Mouse (Mus musculus) E14TG2a.4 (cell line): ENCODE results near the gene Tm9sf2.
"Not testable (repeated sequence)": the region's sequence is repeated elsewhere in the genome, so short reads cannot be mapped to it uniquely, and the experiment has no call there.

ENCODE experiments used
- H3K27me3 ChIP-seq: 2 replicates; pipeline ENCODE4 v1.6.1; 2014; ENCODE audit warnings: low read length, control low read depth; ENCODE audit not compliant: insufficient read depth
- H3K36me3 ChIP-seq: 2 replicates; pipeline ENCODE4 v1.6.1; 2014; ENCODE audit warnings: low read length, control low read depth; ENCODE audit not compliant: insufficient read depth
- H3K4me1 ChIP-seq: replicated peaks from 2 replicates; pipeline ENCODE4 v1.6.1; 2014; ENCODE audit warnings: low read depth, low read length, control low read depth
- H3K4me3 ChIP-seq: replicated peaks from 2 replicates; pipeline ENCODE4 v1.5.1; 2014; ENCODE audit warnings: mild to moderate bottlenecking, low read length
- H3K9me3 ChIP-seq: 2 replicates; pipeline ENCODE4 v1.6.1; 2014; ENCODE audit warnings: low read length, control low read depth
- CTCF ChIP-seq: conservative IDR thresholded peaks from 2 replicates; pipeline ENCODE4 v1.5.1; 2014; ENCODE audit warnings: low read length
- NANOG ChIP-seq: IDR thresholded peaks from 2 replicates; pipeline ENCODE4 v1.6.1; 2014; ENCODE audit warnings: borderline replicate concordance, low read length, mixed read lengths
- POU5F1 ChIP-seq: IDR thresholded peaks from 2 replicates; pipeline ENCODE4 v1.6.1; 2014; ENCODE audit warnings: low read length, borderline replicate concordance

Gene Tm9sf2

GRCm38 (mm10) chr14:122083499-122083898, 23.3 kb upstream of the Tm9sf2 start:
- no peak overlapping the region for H3K4me3 ChIP-seq
- no peaks in the 10 kb centered on the region for H3K9me3 ChIP-seq
- H3K4me1 ChIP-seq, result 0 out of 2 replicates have a peak, but pooled peaks cover 3% of the 10 kb centered on the region
- H3K27me3 ChIP-seq, result peaks cover under 1% of the 10 kb centered on the region
- no peaks in the 10 kb centered on the region for H3K36me3 ChIP-seq
- no peak for TF ChIP-seq NANOG
- TF ChIP-seq POU5F1, result no peak
- TF ChIP-seq CTCF, result no peak

GRCm38 (mm10) chr14:122087956-122088355, 18.9 kb upstream of the Tm9sf2 start:
- no peak overlapping the region for H3K4me3 ChIP-seq
- no peaks in the 10 kb centered on the region for H3K4me1 ChIP-seq
- peaks cover 3% of the 10 kb centered on the region; the same call in 1 of the 2 replicates for H3K27me3 ChIP-seq
- H3K9me3 ChIP-seq, result no peaks in the 10 kb centered on the region
- TF ChIP-seq NANOG (no peak), POU5F1 (no peak), CTCF (no peak)
- H3K36me3 ChIP-seq, result no peaks in the 10 kb centered on the region

- Histone ChIP-seq H3K4me3 (no peak overlapping the region), H3K9me3 (peaks cover 6% of the 10 kb centered on the region; the same call in 1 of the 2 replicates), H3K27me3 (peaks cover 3% of the 10 kb centered on the region; the same call in 1 of the 2 replicates), H3K4me1 (no peaks in the 10 kb centered on the region), H3K36me3 (no peaks in the 10 kb centered on the region)
- TF ChIP-seq NANOG (no peak), POU5F1 (no peak), CTCF (no peak)
These were observed 14.5 kb upstream of the Tm9sf2 start for GRCm38 (mm10) chr14:122092363-122092762.

- no peak overlapping the region for H3K4me3 ChIP-seq
- peaks cover 3% of the 10 kb centered on the region; the same call in 1 of the 2 replicates for H3K27me3 ChIP-seq
- H3K36me3 ChIP-seq, result no peaks in the 10 kb centered on the region
- H3K9me3 ChIP-seq, result peaks cover 6% of the 10 kb centered on the region; the same call in 1 of the 2 replicates
- TF ChIP-seq POU5F1 (no peak), NANOG (no peak), CTCF (no peak)
- no peaks in the 10 kb centered on the region for H3K4me1 ChIP-seq
These were observed 10.5 kb upstream of the Tm9sf2 start for GRCm38 (mm10) chr14:122096331-122096730.

GRCm38 (mm10) chr14:122099584-122099983, 7.3 kb upstream of the Tm9sf2 start:
- H3K4me3 ChIP-seq, result no peak overlapping the region
- H3K9me3 ChIP-seq, result peaks cover 6% of the 10 kb centered on the region; the same call in 1 of the 2 replicates
- no peaks in the 10 kb centered on the region for H3K36me3 ChIP-seq
- no peaks in the 10 kb centered on the region for H3K27me3 ChIP-seq
- TF ChIP-seq POU5F1 (no peak), NANOG (no peak), CTCF (no peak)
- peaks cover 3% of the 10 kb centered on the region; the same call in 1 of the 2 replicates for H3K4me1 ChIP-seq

GRCm38 (mm10) chr14:122101890-122102289, 4.9 kb upstream of the Tm9sf2 start:
- H3K9me3 ChIP-seq, H3K4me3 ChIP-seq, H3K36me3 ChIP-seq, H3K27me3 ChIP-seq: not testable (repeated sequence)
- H3K4me1 ChIP-seq, result peaks cover 19% of the 10 kb centered on the region

- Histone ChIP-seq H3K36me3 (peaks cover 10% of the 10 kb centered on the region), H3K27me3 (no peaks in the 10 kb centered on the region), H3K4me1 (peaks cover 35% of the 10 kb centered on the region), H3K4me3 (peak overlapping the region; percentile 99), H3K9me3 (no peaks in the 10 kb centered on the region)
- no peak for TF ChIP-seq POU5F1
These were observed 2.0 kb upstream of the Tm9sf2 start for GRCm38 (mm10) chr14:122104881-122105280.

- H3K27me3 ChIP-seq, result no peaks in the 10 kb centered on the region
- H3K9me3 ChIP-seq, result no peaks in the 10 kb centered on the region
- TF ChIP-seq POU5F1 (no peak), CTCF (no peak), NANOG (no peak)
- H3K36me3 ChIP-seq, result peaks cover 14% of the 10 kb centered on the region
- peaks cover 38% of the 10 kb centered on the region for H3K4me1 ChIP-seq
- H3K4me3 ChIP-seq, result peak overlapping the region; percentile 99
These were observed 1.2 kb upstream of the Tm9sf2 start for GRCm38 (mm10) chr14:122105391-122106285.
